Mouse (Mus musculus): Measurements from ENCODE around the gene Rpl13a. TPM values are rescaled to one million over a fixed set of nuclear protein-coding genes. Genes with fewer than 3 reads are reported as not detected.

Gene Rpl13a
- polyA plus RNA-seq, 1 experiment = 1,470 TPM

- H3K4me3 ChIP-seq (ENCODE audit: insufficient read depth, low read length) = peak overlapping the region; percentile 69
- 0 out of 2 replicates have a peak, but pooled peaks cover 2% of the 10 kb centered on the region for H3K4me1 ChIP-seq (ENCODE audit: control insufficient read depth, insufficient read depth, low read length)
- TF ChIP-seq POLR2A (IDR thresholded peaks at IDR 0.05; ENCODE audit: extremely low read depth, insufficient read depth, low read length) = no peak
- no peak for TF ChIP-seq CTCF (IDR thresholded peaks at IDR 0.05; ENCODE audit: extremely low read depth, insufficient read depth, low read length)
- no peak overlapping the region for H3K27ac ChIP-seq (ENCODE audit: insufficient read depth, low read length)
Measured at GRCm38 (mm10) chr7:45123186-45123570, 5.4 kb downstream of the Rpl13a start.

GRCm38 (mm10) chr7:45122561-45123185 lies 5.9 kb downstream of the Rpl13a start:
- TF ChIP-seq CTCF (IDR thresholded peaks at IDR 0.05; ENCODE audit: extremely low read depth, insufficient read depth, low read length) (no peak), POLR2A (IDR thresholded peaks at IDR 0.05; ENCODE audit: extremely low read depth, insufficient read depth, low read length) (no peak)
- H3K4me3 ChIP-seq (ENCODE audit: insufficient read depth, low read length) = peak overlapping the region; percentile 69; the same call in 1 of the 2 replicates
- 0 out of 2 replicates have a peak, but pooled peaks cover 2% of the 10 kb centered on the region for H3K4me1 ChIP-seq (ENCODE audit: control insufficient read depth, insufficient read depth, low read length)
- 0 out of 2 replicates have a peak overlapping the region, but pooled peaks have one; percentile 10 for H3K27ac ChIP-seq (ENCODE audit: insufficient read depth, low read length)

GRCm38 (mm10) chr7:45121966-45122365 lies 6.6 kb downstream of the Rpl13a start:
- H3K4me1 ChIP-seq (ENCODE audit: control insufficient read depth, insufficient read depth, low read length) = 0 out of 2 replicates have a peak, but pooled peaks cover 2% of the 10 kb centered on the region
- H3K27ac ChIP-seq (ENCODE audit: insufficient read depth, low read length) = peak overlapping the region; percentile 77
- H3K4me3 ChIP-seq (ENCODE audit: insufficient read depth, low read length) = peak overlapping the region; percentile 13; the same call in 1 of the 2 replicates
- TF ChIP-seq CTCF (IDR thresholded peaks at IDR 0.05; ENCODE audit: extremely low read depth, insufficient read depth, low read length) (no peak), POLR2A (IDR thresholded peaks at IDR 0.05; ENCODE audit: extremely low read depth, insufficient read depth, low read length) (no peak)

- TF ChIP-seq CTCF (IDR thresholded peaks at IDR 0.05; ENCODE audit: extremely low read depth, insufficient read depth, low read length) = no peak
- TF ChIP-seq POLR2A (IDR thresholded peaks at IDR 0.05; ENCODE audit: extremely low read depth, insufficient read depth, low read length) = 0 out of 2 replicates have a peak, but pooled peaks have one; percentile 35
- 0 out of 2 replicates have a peak overlapping the region, but pooled peaks have one; percentile 77 for H3K27ac ChIP-seq (ENCODE audit: insufficient read depth, low read length)
- peak overlapping the region; percentile 13; the same call in 1 of the 2 replicates for H3K4me3 ChIP-seq (ENCODE audit: insufficient read depth, low read length)
- H3K4me1 ChIP-seq (ENCODE audit: control insufficient read depth, insufficient read depth, low read length) = 0 out of 2 replicates have a peak, but pooled peaks cover 2% of the 10 kb centered on the region
Measured at GRCm38 (mm10) chr7:45121404-45121803, 7.2 kb downstream of the Rpl13a start.

- no peak for TF ChIP-seq CTCF (IDR thresholded peaks at IDR 0.05; ENCODE audit: extremely low read depth, insufficient read depth, low read length)
- TF ChIP-seq POLR2A (IDR thresholded peaks at IDR 0.05; ENCODE audit: extremely low read depth, insufficient read depth, low read length) = no peak
- H3K4me3 ChIP-seq (ENCODE audit: insufficient read depth, low read length) = no peak overlapping the region
- H3K4me1 ChIP-seq (ENCODE audit: control insufficient read depth, insufficient read depth, low read length) = 0 out of 2 replicates have a peak, but pooled peaks cover 2% of the 10 kb centered on the region
- H3K27ac ChIP-seq (ENCODE audit: insufficient read depth, low read length) = 0 out of 2 replicates have a peak overlapping the region, but pooled peaks have one; percentile 32
Measured at GRCm38 (mm10) chr7:45119780-45120709, 8.5 kb downstream of the Rpl13a start.

GRCm38 (mm10) chr7:45118336-45118735 lies 10.2 kb downstream of the Rpl13a start:
- TF ChIP-seq CTCF (IDR thresholded peaks at IDR 0.05; ENCODE audit: extremely low read depth, insufficient read depth, low read length) = no peak
- no peak for TF ChIP-seq POLR2A (IDR thresholded peaks at IDR 0.05; ENCODE audit: extremely low read depth, insufficient read depth, low read length)
- Histone ChIP-seq H3K4me1 (ENCODE audit: control insufficient read depth, insufficient read depth, low read length) (0 out of 2 replicates have a peak, but pooled peaks cover 2% of the 10 kb centered on the region), H3K27ac (ENCODE audit: insufficient read depth, low read length) (no peak overlapping the region), H3K4me3 (ENCODE audit: insufficient read depth, low read length) (no peak overlapping the region)

GRCm38 (mm10) chr7:45117566-45117965 lies 11.0 kb downstream of the Rpl13a start:
- no peaks in the 10 kb centered on the region for H3K4me1 ChIP-seq (ENCODE audit: control insufficient read depth, insufficient read depth, low read length)
- TF ChIP-seq POLR2A (IDR thresholded peaks at IDR 0.05; ENCODE audit: extremely low read depth, insufficient read depth, low read length) (no peak), CTCF (IDR thresholded peaks at IDR 0.05; ENCODE audit: extremely low read depth, insufficient read depth, low read length) (no peak)
- no peak overlapping the region for H3K27ac ChIP-seq (ENCODE audit: insufficient read depth, low read length)
- no peak overlapping the region for H3K4me3 ChIP-seq (ENCODE audit: insufficient read depth, low read length)

- no peak for TF ChIP-seq CTCF (IDR thresholded peaks at IDR 0.05; ENCODE audit: extremely low read depth, insufficient read depth, low read length)
- TF ChIP-seq POLR2A (IDR thresholded peaks at IDR 0.05; ENCODE audit: extremely low read depth, insufficient read depth, low read length) = no peak
- Histone ChIP-seq H3K27ac (ENCODE audit: insufficient read depth, low read length) (no peak overlapping the region), H3K4me3 (ENCODE audit: insufficient read depth, low read length) (no peak overlapping the region), H3K4me1 (ENCODE audit: control insufficient read depth, insufficient read depth, low read length) (no peaks in the 10 kb centered on the region)
Measured at GRCm38 (mm10) chr7:45113476-45113875, 15.1 kb downstream of the Rpl13a start.

GRCm38 (mm10) chr7:45112529-45112928 lies 16.0 kb downstream of the Rpl13a start:
- TF ChIP-seq CTCF (IDR thresholded peaks at IDR 0.05; ENCODE audit: extremely low read depth, insufficient read depth, low read length) (no peak), POLR2A (IDR thresholded peaks at IDR 0.05; ENCODE audit: extremely low read depth, insufficient read depth, low read length) (no peak)
- Histone ChIP-seq H3K4me3 (ENCODE audit: insufficient read depth, low read length) (no peak overlapping the region), H3K27ac (ENCODE audit: insufficient read depth, low read length) (no peak overlapping the region), H3K4me1 (ENCODE audit: control insufficient read depth, insufficient read depth, low read length) (no peaks in the 10 kb centered on the region)

Data from cortical plate, adult 2 months (tissue).